8 mouse cellular contexts compared by ENCODE assay signal in the genomic region with DNA sequence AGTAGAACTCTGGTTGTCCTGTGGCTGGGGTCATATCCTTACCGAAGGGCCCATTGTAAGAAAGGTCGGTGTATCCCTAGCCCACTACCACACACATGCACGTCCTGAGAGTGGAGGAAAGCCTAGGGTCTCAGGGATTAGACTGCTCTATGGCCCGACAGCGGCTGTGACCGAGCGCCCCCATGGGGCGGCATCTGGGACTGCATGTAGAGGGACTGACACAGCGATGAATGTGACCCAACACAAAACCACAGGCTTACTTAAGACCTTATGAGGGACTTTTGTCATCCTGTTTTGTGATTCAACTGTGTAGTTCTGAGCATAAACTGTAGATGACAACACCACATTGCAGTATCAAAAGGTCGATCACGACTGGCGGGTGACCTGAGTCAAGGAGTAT. TPM values are rescaled to one million over a fixed set of nuclear protein-coding genes. Genes with fewer than 3 reads are reported as not detected.
A peak's percentile ranks its signal among the peaks of the same experiment; 100 is the strongest.
DNase-seq lines count a peak whose midpoint lies in the region; ATAC-seq and TF ChIP-seq lines count a peak whose summit lies in the region.

No protein-coding gene starts in this region.

- no peaks in the 10 kb centered on the region for H3K79me3 ChIP-seq in C2C12 (ENCODE audit: low read depth)

- no peak overlapping the region for H3K27ac ChIP-seq in kidney, embryonic 15.5 days
- H3K27ac ChIP-seq in liver, embryonic 16.5 days (ENCODE audit: low read length), result no peak overlapping the region

- peak; percentile 67 for TF ChIP-seq CTCF in C2C12 (IDR thresholded peaks at IDR 0.05; ENCODE audit: control insufficient read depth, insufficient read depth, insufficient read length)

- no peaks in the 10 kb centered on the region for H3K27me3 ChIP-seq in C2C12 (ENCODE audit: control insufficient read depth, insufficient read depth, insufficient read length)
- H3K27me3 ChIP-seq in kidney, embryonic 15.5 days, result no peaks in the 10 kb centered on the region
- H3K27me3 ChIP-seq in liver, embryonic 16.5 days (ENCODE audit: control insufficient read depth, insufficient read depth, low read depth, low read length), result no peaks in the 10 kb centered on the region

- no peaks in the 10 kb centered on the region for H3K9me3 ChIP-seq in kidney, embryonic 15.5 days (replicated peaks)
- no peaks in the 10 kb centered on the region for H3K9me3 ChIP-seq in liver, embryonic 16.5 days (replicated peaks; ENCODE audit: control insufficient read depth, low read length)

- no peak overlapping the region for H3K4me3 ChIP-seq in C2C12 (ENCODE audit: insufficient read depth, poor library complexity, severe bottlenecking)
- no peak overlapping the region for H3K4me3 ChIP-seq in kidney, embryonic 15.5 days (replicated peaks)
- no peak overlapping the region for H3K4me3 ChIP-seq in liver, embryonic 16.5 days (ENCODE audit: low read depth, low read length)

- no peaks in the 10 kb centered on the region for H3K79me2 ChIP-seq in C2C12 (ENCODE audit: control insufficient read depth, insufficient read depth)

- WGBS in kidney, embryonic 15.5 days, result 10% methylated on average over 12 of the region's 12 CpGs
- 4% methylated on average over 12 of the region's 12 CpGs for WGBS in liver, embryonic 16.5 days (ENCODE audit: insufficient replicate concordance)

- no peak overlapping the region for H3ac ChIP-seq in C2C12 (ENCODE audit: control insufficient read depth, insufficient read length, low read depth)

- ATAC-seq in kidney, embryonic 15.5 days (replicated peaks; ENCODE audit: low FRiP score), result peak; percentile 46; the same call in 1 of the 2 replicates
- ATAC-seq in liver, embryonic 16.5 days (ENCODE audit: low read depth), result peak; percentile 8; the same call in 1 of the 2 replicates

- no peaks in the 10 kb centered on the region for H3K4me1 ChIP-seq in kidney, embryonic 15.5 days
- H3K4me1 ChIP-seq in liver, embryonic 16.5 days (ENCODE audit: control insufficient read depth, low read depth, low read length), result peaks cover 9% of the 10 kb centered on the region

- DNase-seq in adrenal gland, adult (ENCODE audit: inconsistent age in 2 of 2, low spot score in 1 of 2), result peak; percentile 82 to 94
- peak; percentile 85 for DNase-seq in embryo, embryonic 10.5 days (ENCODE audit: low spot score)
- DNase-seq in heart, adult 8-10 months (ENCODE audit: low spot score), result peak; percentile 54
- peak; percentile 71 for DNase-seq in ovary, postnatal 14 days (ENCODE audit: low spot score)
- DNase-seq in thymus, postnatal 36 days, result peak; percentile 53 to 60

- no peaks in the 10 kb centered on the region for H3K36me3 ChIP-seq in C2C12 (ENCODE audit: control insufficient read depth, insufficient read depth)
- no peaks in the 10 kb centered on the region for H3K36me3 ChIP-seq in kidney, embryonic 15.5 days
- H3K36me3 ChIP-seq in liver, embryonic 16.5 days (ENCODE audit: control insufficient read depth, insufficient read depth), result no peaks in the 10 kb centered on the region

- no peak overlapping the region for H3K9ac ChIP-seq in kidney, embryonic 15.5 days
- no peak overlapping the region for H3K9ac ChIP-seq in liver, embryonic 16.5 days (ENCODE audit: low read depth, low read length)

- peak overlapping the region; percentile 21; the same call in 1 of the 2 replicates for H3K4me2 ChIP-seq in kidney, embryonic 15.5 days
- no peak overlapping the region for H3K4me2 ChIP-seq in liver, embryonic 16.5 days (ENCODE audit: low read depth, low read length)

TF ChIP-seq in C2C12, 6 proteins besides CTCF, POLR2A, EP300 and RAD21:
- TF ChIP-seq MYOG (IDR thresholded peaks at IDR 0.05; ENCODE audit: control insufficient read depth, extremely low read depth, insufficient read length), result no peak
- TF ChIP-seq MAX (IDR thresholded peaks at IDR 0.05), result no peak
- TF ChIP-seq USF1 (IDR thresholded peaks at IDR 0.05; ENCODE audit: low read depth), result no peak
- TF ChIP-seq CEBPB (IDR thresholded peaks at IDR 0.05; ENCODE audit: low read depth), result no peak
- TF ChIP-seq FOSL1 (IDR thresholded peaks at IDR 0.05; ENCODE audit: insufficient read depth, low read length, poor library complexity, severe bottlenecking), result no peak
- no peak for TF ChIP-seq MYOD1 (IDR thresholded peaks at IDR 0.05; ENCODE audit: control insufficient read depth, insufficient read length, low read depth)

RNA-seq across cellular contexts. Expression of gene Nenf, which starts 42.5 kb away (rescaled TPM):
- 98.5 TPM for polyA plus RNA-seq in C2C12 (2012; fragmentation: generic; extraction: Trizol)
- 100 to 1,000 TPM in 3 of 4 experiments, 10 to 100 TPM in 1; 90.1 to 115 (median 111) TPM for total RNA-seq in heart, adult 8-10 months (2022)
- polyA plus RNA-seq in kidney, embryonic 15.5 days (2015; fragmentation: Nextera tagmentation; extraction: Ambion mirVana), result 93.6 and 98.5 TPM in 2 replicates
- 22.0 and 25.5 TPM in 2 replicates for polyA plus RNA-seq in liver, embryonic 16.5 days (2015; fragmentation: Nextera tagmentation; extraction: Ambion mirVana)

RNA-seq across cellular contexts. Expression of gene Tmem206, which starts 50.2 kb away (rescaled TPM):
- polyA plus RNA-seq in C2C12 (2012; fragmentation: generic; extraction: Trizol), result 9.8 TPM
- total RNA-seq in heart, adult 8-10 months (2022), result 1 to 10 TPM; 2.6 to 4.2 (median 3.0) TPM
- polyA plus RNA-seq in kidney, embryonic 15.5 days (2015; fragmentation: Nextera tagmentation; extraction: Ambion mirVana), result 21.3 and 24.7 TPM in 2 replicates
- polyA plus RNA-seq in liver, embryonic 16.5 days (2015; fragmentation: Nextera tagmentation; extraction: Ambion mirVana), result 5.9 and 6.1 TPM in 2 replicates

RNA-seq across cellular contexts. Expression of gene Atf3, which starts 57.7 kb away (rescaled TPM):
- polyA plus RNA-seq in C2C12 (2012; fragmentation: generic; extraction: Trizol), result 1.4 TPM
- 10 to 100 TPM in 1 of 4 experiments, 1 to 10 TPM in 3; 3.0 to 10.3 (median 4.2) TPM for total RNA-seq in heart, adult 8-10 months (2022)
- polyA plus RNA-seq in kidney, embryonic 15.5 days (2015; fragmentation: Nextera tagmentation; extraction: Ambion mirVana), result 4.2 and 4.3 TPM in 2 replicates
- 1.5 and 1.9 TPM in 2 replicates for polyA plus RNA-seq in liver, embryonic 16.5 days (2015; fragmentation: Nextera tagmentation; extraction: Ambion mirVana)
